Mouse (Mus musculus): Measurements from ENCODE around the gene Angptl1.

Angptl1 gene

DNA sequence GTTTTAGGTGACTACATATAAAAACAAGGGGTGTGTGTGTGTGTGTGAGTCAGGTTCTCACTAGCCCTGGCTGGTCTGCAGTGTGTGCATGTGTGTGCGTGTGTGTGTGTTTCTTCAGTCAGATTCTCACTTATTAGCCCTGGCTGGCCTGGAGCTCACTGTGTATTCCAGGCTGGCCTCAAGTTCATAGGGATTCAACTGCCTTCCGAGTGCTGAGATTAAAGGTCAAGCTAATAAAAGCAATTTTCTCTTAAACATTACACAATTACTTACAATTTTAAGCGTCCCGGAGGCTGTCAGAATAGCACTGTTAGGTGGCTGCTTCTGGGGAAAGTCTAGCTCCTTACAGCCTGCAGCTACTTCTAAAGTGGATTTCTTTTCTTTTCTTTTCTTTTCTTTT is at the start of gene Angptl1:
Gene Angptl1 (plus strand): TSS at position 386 of the 400 bp plus-strand sequence.
- peak; percentile 48 for DNase-seq (ENCODE audit: low spot score)

DNA sequence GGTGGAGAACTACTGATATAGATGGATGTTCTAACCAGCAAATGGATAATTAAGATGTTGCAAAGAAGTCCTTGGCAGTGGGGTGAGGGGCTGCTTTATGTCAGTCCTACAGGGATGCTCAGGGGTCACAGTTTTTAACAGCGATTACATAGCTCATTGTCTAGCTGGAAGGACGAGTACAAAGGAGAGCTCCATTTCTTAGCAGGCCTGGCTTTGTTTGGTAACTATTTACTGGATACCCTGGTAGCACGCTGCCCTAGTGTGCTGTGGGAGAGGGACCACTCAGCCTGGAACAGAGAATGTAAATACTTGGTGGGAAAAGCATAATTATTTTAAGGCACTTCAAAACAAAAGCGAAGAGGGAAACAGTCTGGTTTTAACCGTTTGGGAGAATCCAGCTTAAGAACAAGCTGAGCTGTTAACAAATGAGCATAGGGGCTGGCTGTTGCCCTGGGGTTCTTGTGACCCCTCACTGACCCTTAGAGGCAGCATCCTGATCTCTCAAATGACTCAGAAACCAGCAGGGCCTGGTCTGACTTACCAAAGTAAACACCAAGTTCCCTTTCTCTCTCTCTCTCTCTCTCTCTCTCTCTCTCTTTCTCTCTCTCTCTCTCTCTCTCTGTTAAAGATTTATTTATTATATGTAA is 48.4 kb upstream of the Angptl1 start:
- DNase-seq (ENCODE audit: low spot score): peak; percentile 82

DNA sequence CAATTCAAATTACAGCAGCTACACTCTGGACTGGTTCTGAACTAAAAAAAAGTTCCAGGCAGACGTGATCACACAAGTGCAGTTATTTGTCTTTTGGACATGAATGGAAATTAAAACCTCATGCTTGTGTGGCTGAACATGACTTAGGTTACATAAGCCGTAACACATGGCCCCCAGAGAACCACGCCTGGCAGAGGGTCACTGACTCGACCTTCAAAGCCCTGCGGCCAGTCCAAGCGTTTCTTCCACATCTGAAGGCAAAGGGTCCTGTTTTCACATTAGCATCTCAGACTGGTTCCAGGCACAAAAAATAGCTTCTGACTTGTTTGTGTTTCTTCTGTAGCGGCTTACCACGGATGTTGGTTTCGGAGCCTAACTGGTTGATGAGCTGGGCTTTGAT is 42.1 kb upstream of the Angptl1 start:
- DNase-seq (ENCODE audit: low spot score): peak; percentile 79

DNA sequence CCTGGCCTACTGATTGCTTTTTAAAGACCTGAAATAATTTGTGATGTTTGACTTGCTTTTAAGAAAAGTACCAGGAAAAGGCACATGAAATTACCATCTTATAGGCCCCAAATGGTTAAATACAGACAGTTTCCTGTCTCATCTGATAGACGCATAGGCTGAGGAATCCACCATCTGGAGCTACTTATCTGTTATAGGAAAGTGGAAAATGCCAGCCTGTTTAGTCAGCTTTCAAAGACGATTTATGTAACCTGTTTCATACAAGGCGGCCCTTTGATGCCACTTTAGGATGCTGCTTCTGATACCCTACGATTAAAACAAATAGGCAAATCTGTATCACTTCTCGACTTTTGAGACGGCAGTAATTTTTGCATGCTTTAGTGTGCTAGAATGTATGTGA is 37.1 kb upstream of the Angptl1 start:
- peak; percentile 60 for DNase-seq (ENCODE audit: low spot score)

DNA sequence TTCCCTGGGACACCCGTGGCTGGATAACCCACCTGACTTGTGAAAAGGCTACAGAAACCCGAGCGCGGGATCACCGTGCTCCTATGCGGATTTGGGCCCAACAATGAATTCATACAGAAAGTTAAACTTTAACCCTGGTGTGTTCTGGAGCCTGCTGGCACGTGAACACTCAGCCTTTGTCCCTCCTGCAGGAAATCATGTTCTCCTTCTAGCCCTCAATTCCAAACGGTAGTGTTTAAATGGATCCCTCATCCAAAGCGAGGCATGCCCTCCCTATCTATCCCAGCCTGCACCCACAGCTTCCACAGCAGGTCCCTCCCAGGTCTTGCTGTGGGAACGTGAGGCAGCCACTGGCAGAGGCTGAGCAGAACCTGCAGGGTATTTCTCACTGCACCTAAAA is 30.0 kb upstream of the Angptl1 start:
- peak; percentile 14 for DNase-seq (ENCODE audit: low spot score)

DNA sequence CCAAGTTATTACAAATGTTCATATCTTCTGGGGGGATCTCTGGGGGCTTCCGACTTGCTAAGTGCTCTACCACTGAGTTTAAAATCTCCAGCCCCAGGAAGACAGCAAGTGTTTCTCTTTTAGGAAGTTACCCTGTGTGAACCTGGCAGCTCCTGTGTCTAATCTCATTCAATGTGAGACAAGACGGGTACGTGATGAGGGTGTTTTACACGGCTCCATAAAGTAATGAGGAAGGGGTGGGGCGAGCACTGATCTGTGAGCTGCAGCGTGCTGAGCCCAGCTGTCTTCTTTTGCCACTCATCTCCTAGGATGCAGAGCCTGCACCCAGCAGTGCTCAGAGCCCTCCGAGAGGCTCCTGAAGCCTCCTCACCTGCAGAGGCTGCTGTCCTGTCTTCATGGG is 26.4 kb upstream of the Angptl1 start:
- DNase-seq (ENCODE audit: low spot score): no peak

DNA sequence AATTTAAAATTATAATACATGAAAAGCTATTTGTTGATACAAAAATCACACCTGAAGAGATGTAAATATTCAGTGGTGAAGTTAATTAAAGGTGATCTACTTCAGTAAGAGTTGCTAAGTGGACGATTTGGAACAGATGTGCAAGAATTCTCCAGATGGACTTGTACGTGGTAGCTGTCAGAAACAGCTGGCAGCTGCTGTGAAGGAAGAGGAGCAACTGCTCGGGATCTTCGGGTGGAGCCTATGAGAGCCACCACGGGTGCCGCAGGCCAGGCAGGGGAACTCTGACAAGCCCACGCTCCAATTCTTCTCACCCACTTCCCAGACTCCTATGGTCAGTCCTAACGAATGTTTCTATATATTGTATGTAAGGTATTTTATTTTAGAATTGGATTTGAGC is 25.6 kb upstream of the Angptl1 start:
- DNase-seq (ENCODE audit: low spot score): no peak

DNA sequence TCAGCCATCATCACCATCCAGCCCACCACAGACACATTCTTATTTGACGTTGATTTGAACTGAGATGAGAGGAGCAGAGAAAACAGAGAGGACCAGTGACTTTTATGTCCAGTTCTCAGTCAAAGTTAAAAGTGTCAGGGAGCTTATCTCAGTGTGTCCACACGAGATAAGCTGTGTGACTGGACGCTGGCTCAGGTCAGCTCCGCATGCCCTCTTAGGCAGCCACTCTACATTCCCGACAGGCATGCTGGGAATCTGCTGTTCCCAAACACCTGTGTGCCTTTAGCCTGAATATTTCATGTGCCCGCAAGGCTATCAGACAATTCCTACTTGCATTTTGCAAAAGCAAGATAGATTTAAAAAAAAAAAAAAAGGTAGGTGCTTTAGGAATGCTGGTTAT is 24.9 kb upstream of the Angptl1 start:
- DNase-seq (ENCODE audit: low spot score): no peak

DNA sequence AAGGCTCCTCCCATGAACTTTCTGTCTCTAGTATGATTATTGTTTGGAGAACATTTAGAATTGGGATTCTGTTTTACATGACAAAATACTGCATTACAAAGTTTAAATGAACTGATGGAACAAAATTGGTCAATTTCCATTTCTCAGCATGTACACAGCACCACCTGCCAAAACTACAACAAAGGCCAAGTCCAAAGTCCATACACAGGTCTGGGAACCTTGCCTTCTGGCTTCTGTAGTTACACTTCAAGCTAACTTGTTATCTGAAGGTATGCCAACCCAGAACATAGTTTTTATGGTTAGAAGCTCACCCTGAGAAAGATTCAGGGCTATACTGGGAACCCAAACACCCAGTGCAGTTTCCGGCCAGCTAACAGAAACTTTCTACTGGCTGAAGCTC is 19.1 kb upstream of the Angptl1 start:
- DNase-seq (ENCODE audit: low spot score): no peak

DNA sequence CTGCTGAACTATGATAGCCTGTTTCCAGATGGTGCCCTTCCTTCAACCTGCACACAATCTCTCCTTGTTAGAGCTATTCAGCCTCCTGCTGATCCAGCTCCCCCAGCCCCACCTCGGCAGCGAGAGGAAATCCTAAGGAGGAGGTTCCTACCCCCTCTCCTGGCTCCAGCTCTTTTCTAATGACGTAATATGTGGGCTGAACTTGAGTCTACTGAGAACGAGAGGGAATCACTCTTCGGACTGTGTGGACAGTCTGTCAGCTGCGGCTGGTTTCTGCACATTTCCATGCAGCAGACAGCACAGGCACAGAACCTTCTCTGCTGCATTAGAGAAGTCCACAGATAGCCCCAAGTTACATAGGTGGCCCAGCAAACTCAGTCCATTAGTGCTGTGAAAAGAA is 333 bp downstream of the Angptl1 start:
- peak; percentile 85 for DNase-seq (ENCODE audit: low spot score)

DNA sequence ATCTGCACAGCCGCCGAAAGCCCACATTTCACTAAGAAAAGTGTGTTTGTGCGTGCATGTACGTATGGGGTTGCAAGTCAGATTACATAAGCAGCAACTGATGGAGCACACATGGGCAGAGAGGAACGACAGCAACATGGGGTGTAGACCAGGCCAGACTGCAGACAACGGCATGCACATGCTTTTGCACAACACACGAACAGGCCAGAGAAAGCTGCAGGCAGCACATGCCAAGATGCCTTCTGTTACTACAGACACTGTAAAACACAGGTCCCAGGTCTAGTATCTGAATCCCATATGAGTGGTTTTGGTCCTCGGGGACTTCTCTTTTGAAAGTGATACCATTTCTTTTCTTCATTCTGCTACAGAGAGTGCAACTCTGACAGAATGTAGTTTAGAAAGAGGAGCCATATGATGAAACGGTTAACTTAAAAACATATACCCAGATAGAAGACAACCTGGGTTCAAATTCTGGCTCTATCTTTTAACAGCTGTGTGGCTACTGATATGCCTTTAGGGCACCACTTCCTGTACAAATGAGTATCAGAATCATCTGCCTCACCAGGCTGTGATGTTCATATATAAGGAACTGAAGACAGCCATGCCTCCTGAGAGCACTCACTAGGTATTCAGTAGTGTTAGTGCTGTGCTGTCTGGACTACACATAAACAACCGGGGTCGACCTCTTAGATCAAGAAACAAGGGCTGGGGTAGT is 3.4 kb downstream of the Angptl1 start:
- DNase-seq (ENCODE audit: low spot score): no peak

DNA sequence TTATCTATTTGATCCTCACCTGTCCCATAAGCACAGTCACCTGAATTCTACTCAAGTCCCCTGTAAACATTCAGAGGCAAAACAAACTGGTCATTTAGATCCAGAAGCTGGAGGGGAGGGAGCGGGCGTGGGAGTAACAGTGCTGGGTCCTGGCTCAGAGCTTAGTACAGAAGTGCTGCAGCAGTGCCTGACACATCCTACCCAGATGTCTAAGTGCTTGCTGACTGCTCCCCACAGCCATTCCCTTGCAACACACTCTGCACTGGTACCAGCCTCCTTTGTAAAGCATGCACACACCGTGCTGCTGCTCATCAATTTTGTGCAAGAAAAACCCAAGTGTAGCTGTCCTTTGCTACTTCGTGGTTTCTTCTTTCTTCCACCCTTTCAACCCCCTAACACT is 8.7 kb downstream of the Angptl1 start:
- no peak for DNase-seq (ENCODE audit: low spot score)

DNA sequence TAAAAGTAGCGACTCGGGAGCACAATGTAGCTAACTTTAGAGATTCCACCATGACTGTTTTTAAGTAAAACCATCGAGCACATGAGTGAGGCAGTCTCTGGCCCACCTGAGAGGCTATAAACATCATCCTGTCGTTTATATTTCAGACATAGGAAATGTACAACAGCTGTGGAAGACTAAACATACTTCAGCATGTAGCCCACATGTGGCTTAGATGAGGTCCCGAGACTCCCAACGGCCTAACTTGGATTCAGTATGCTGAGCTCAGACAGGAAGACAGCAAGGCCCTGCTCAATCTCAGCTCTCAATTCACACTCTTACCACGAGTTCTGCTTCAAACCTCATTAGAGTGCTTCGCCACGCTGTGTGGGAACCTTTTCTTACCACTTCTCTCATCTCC is 14.0 kb downstream of the Angptl1 start:
- DNase-seq (ENCODE audit: low spot score): peak; percentile 55

DNA sequence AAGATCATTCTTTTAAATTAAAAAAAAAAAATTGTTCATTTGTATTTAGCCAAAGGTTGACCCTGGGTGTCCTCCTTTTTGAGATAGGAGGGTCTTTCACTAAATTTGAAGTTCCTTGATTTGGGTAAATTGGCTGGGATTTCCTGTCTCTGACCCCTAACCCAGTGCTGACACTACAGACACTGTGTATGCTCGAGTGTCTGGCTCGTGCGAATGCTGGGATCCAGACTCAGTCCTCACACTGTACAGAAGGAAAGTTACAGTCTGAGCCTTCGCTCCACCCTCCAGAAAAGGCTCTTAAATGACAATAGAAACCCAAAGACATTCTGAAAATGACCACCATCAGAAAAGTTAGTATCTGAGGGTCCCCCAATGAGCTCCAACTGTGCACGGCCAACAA is 14.5 kb downstream of the Angptl1 start:
- no peak for DNase-seq (ENCODE audit: low spot score)

DNA sequence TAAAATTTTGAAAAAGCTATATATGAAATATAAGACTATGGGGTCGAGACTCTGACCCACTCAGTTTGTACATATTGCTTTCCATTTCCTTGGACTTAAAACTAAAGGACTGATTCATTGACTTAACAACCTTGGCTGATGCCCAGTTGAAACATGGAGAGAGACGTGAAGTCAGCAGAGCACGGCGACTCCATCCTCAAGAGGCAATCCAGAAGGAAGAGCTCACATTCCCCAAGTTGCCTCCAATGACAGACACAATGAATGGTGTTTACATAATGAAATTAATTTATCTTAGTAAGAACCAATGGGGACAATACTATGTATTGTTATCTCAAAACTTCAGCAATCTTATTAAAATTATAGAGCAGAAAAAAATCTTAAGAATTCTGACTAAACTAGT is 16.2 kb downstream of the Angptl1 start:
- no peak for DNase-seq (ENCODE audit: low spot score)

DNA sequence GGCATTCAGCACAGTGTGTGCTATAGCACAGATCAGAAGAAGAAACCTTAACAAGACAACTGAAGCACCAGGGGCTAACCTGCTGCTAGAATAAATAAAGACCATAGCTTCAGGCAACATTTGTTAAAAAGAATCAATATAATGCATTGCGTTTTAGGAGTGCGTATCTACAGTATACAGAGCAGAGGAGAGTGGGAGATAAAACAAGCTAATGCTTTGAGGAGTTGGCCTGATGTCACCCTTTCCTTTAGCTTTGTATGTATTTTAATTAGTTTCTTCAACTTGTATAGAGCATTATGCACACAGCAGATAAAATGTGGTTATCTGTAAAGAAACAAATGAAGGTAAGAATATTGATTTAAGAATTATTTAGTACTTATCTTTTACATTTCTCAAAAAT is 18.3 kb downstream of the Angptl1 start:
- DNase-seq (ENCODE audit: low spot score): no peak

DNA sequence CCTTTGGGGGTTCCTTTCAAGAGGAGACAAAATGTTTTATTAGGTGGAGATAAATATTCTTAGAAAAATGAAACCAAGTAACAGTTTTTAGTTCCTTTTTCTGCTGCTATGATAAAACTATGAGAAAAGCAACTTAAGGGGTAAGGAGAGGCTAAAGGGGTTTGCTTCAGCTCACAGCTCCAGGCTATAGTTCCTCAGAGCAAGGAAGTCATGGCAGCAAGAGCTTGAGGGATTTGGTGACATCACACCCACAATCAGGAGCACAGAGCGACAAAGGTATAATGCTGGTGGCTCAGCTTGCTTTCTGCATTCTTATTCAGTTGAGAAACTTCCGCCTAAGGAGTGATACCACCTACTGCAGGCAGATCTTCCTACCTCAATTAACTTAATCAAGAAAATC is 20.8 kb downstream of the Angptl1 start:
- DNase-seq (ENCODE audit: low spot score): no peak

DNA sequence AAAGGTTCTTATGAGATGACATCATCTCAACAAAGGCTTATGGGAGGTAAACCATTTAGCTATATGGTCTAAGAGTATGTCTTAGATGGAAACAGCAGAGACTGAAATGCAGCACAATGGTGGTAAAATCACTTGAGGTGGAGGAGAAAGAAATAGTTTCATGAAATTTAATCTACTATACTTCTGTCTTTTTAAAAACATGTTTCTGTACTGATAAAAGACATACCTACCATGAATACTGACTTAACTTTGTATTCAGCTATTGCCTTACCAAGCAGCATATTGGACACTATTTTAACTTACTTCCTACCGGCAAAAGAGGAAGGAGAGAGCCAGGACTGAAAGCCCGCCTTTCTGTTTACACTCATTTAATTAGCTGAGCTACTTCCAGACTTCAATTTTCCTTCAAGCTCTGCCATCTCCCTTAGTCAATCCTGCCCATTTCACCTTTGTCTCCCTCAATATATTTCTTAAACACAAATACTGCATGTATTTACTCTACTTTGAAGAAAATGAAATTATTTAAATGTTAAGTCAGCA is 21.4 kb downstream of the Angptl1 start:
- no peak for DNase-seq (ENCODE audit: low spot score)

DNA sequence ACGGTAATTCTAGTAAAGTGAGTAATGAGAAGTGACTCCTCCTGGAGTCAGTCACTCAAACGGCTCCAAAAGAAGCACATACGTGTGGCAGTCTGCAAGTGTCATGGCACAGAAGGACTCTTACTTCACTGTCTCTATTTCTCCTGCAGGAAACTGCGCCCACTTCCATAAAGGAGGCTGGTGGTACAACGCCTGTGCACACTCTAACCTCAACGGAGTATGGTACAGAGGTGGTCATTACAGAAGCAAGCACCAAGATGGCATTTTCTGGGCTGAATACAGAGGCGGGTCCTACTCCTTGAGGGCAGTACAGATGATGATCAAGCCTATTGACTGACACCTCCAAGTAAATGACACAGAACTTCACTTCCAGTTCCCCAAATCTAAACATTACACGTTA is 21.9 kb downstream of the Angptl1 start:
- DNase-seq (ENCODE audit: low spot score): no peak

DNA sequence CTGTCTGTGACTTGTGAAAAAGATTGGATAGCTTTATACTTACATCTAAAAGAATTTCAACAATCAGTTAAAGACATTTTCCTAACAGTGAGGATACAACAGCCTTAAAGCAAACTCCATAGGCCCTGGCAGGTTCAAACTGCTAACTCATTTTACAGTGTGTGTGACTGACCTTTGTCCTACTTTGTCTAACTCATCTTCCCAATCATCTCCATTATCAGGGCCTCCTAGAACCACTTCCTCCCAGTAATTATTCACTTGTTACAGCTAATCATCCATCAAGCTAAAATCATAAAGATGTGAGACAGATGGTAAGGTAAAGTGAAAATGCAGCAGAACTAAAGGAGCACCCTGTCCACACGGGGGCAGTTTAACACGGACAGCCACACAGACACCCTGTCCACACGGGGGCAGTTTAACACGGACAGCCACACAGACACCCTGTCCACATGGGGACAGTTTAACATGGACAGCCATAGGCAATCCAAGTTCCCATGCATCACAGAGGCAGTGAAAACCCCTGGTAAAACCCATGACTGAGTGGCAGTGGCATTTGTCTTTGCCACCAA is 23.2 kb downstream of the Angptl1 start:
- no peak for DNase-seq (ENCODE audit: low spot score)

DNA sequence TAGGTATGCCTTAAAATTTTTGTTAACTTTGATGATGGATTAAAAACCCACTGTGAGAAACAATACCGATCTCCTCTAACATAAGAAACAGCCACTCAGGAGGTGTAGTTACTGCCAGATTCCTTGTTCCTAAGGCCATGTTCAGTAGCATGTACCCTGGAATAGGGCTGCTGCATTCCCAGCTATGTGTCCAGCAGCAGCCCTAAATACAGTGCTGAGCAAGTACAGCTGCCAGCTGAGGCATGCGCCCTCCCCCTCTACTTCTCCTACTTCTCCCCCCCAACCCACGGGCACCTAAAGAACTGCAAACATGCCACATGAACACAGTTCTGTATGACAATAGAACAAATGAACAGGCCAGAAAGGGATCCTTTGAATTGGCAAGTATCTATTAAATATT is 25.4 kb downstream of the Angptl1 start:
- no peak for DNase-seq (ENCODE audit: low spot score)

DNA sequence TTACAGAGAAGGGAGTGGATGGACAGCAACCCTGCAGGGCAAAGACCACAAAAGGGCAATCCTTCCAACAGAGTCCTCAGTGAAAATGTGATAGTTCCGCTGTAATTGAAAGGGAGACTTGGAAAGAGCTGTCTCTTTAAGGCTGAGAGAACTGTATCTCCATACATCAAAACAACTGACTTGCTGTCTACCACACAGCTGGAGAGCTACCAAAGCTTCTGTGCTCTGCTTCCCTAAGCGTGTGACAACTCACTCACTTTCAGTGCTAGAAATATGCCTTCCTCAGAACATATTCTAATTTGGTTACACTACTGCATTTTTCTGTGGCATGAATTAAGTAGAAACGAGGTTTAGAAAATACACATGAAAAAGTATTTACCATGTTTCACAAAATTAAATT is 25.9 kb downstream of the Angptl1 start:
- DNase-seq (ENCODE audit: low spot score): peak; percentile 22

DNA sequence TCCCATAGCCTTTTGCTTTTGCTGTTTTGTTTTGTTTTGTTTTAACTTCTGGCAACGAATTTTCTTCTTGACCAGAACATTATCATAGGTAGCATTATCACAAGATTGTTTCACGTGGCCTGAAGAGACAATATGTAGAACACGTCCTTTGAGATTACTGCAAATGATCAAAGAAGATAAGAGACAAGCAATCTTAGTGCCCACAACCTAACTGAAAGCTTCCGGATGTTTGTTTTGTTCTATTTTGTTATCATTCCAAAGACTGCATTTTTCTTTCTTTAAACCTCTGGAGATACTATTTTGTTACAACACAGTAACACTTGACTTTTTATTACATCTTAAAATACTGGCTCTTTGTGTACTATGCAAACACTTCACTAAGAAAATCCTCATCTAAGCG is 31.7 kb downstream of the Angptl1 start:
- DNase-seq (ENCODE audit: low spot score): no peak
